Mouse (Mus musculus): ENCODE measurements around the gene Ccdc42.

DNA sequence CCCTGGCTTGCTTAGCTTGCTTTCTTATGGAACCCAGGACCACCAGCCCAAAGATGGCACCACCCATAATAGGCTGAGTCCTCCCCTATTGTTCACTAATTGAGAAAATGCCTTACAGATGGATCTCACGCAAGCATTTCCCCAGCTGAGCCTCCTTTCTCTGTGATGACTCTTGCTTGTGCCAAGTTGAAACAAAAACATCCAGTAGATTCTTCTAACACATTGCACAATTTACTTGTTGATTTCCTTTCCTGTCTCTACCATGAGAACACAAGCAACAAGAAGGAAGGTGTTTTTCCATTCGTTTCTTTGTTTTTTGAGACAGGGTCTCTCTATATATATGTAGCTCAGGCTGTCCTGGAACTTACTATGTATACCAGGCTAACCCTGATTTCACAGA lies 20.2 kb downstream of the Ccdc42 start:
- TF ChIP-seq POLR2A (IDR thresholded peaks at IDR 0.05; ENCODE audit: extremely low read depth, insufficient read depth, low read length) (no peak), CTCF (IDR thresholded peaks at IDR 0.05; ENCODE audit: extremely low read depth, insufficient read depth, low read length) (no peak)

All from cortical plate, adult 2 months (tissue).